Mouse (Mus musculus): ENCODE data around the gene Ces2e.
"Not testable (repeated sequence)": the region's sequence is repeated elsewhere in the genome, so short reads cannot be mapped to it uniquely, and the experiment has no call there.

Ces2e gene

DNA sequence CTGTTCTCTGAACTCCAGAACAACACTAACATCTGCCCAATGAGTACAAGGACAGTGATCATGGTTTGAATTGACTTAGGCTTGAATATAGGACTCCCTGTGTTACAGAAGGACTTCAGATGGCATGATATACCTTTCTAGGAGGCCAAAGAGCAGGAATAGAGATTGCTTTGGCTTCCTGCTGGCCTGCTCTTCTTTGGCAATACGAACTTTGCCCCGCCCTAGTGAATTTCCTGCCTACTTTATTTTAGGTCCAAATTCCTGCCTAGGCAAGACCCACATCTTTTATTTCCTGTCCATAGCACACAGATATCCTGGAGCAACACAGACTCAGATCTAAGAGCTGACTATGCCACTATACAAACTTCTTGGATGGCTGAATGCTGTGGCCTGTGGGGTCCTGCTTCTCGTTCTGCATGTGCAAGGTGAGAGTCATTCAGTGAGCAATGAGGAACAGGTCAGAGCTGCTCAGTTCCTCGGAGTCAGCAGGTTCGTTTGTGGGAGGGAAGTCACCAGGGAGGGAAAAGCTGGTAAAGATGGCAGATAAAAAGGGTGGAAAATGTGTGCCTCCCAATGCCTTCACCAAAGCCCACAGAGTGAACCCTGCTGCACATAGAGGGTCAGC lies at the start of gene Ces2e:
Ces2e (plus strand) TSS at position 289 of the 625 bp plus-strand sequence.
- H3K27me3 ChIP-seq (ENCODE audit: control insufficient read depth, insufficient read depth, low read length, poor library complexity, severe bottlenecking), result no peaks in the 10 kb centered on the region
- H3K36me3 ChIP-seq (ENCODE audit: control insufficient read depth, insufficient read depth, low read length, poor library complexity, severe bottlenecking), result no peaks in the 10 kb centered on the region

GRCm38 (mm10) chr8:104886223-104886926 lies 39.7 kb upstream of the Ces2e start:
- not testable (repeated sequence) for H3K27me3 ChIP-seq (ENCODE audit: control insufficient read depth, insufficient read depth, low read length, poor library complexity, severe bottlenecking); DNase-seq (ENCODE audit: low read depth, low spot score); H3K36me3 ChIP-seq (ENCODE audit: control insufficient read depth, insufficient read depth, low read length, poor library complexity, severe bottlenecking)

More for the DNA sequence above, at the start of gene Ces2e:
- DNase-seq (ENCODE audit: low read depth, low spot score), result no peak

DNA sequence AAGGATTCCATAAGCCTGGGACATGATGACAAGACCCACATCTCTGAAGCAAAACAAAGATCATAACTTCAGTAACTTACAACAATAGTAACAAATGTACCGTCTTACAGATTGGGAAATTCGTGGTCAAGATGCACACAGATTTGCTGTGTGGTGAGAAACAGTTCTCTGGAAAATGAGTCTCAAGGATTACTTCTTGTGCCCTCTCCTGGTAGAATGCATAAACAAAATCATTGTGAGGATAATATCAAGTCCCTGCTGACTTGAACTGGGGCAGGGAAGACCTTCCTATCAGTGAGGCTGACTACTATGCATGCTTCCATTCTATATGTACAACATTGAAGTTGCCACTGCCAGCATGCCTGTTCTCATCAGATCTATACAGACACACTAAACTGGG lies 24.3 kb upstream of the Ces2e start:
- H3K27me3 ChIP-seq (ENCODE audit: control insufficient read depth, insufficient read depth, low read length, poor library complexity, severe bottlenecking), result no peaks in the 10 kb centered on the region
- no peak for DNase-seq (ENCODE audit: low read depth, low spot score)
- no peaks in the 10 kb centered on the region for H3K36me3 ChIP-seq (ENCODE audit: control insufficient read depth, insufficient read depth, low read length, poor library complexity, severe bottlenecking)

- Histone ChIP-seq H3K27me3 (ENCODE audit: control insufficient read depth, insufficient read depth, low read length, poor library complexity, severe bottlenecking) (no peaks in the 10 kb centered on the region), H3K36me3 (ENCODE audit: control insufficient read depth, insufficient read depth, low read length, poor library complexity, severe bottlenecking) (no peaks in the 10 kb centered on the region)
- DNase-seq (ENCODE audit: low read depth, low spot score), result no peak
Observed at GRCm38 (mm10) chr8:104907111-104907510, 18.9 kb upstream of the Ces2e start.

DNA sequence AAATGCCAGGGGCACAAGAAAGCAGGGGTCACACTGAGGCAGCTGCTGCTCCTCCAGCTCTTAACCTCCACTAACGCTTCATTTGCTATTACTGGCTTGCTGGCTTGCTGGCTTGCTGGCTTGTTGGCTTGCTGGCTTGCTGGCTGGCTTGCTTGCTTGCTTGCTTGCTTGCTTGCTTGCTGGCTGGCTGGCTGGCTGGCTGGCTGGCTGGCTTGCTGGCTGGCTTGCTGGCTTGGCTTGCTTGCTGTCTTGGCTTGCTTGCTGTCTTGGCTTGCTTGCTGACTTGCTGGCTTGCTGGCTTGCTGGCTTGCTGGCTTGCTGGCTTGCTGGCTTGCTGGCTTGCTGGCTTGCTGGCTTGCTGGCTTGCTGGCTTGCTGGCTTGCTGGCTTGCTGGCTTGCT lies 17.0 kb upstream of the Ces2e start:
- DNase-seq (ENCODE audit: low read depth, low spot score); H3K27me3 ChIP-seq (ENCODE audit: control insufficient read depth, insufficient read depth, low read length, poor library complexity, severe bottlenecking); H3K36me3 ChIP-seq (ENCODE audit: control insufficient read depth, insufficient read depth, low read length, poor library complexity, severe bottlenecking): not testable (repeated sequence)

DNA sequence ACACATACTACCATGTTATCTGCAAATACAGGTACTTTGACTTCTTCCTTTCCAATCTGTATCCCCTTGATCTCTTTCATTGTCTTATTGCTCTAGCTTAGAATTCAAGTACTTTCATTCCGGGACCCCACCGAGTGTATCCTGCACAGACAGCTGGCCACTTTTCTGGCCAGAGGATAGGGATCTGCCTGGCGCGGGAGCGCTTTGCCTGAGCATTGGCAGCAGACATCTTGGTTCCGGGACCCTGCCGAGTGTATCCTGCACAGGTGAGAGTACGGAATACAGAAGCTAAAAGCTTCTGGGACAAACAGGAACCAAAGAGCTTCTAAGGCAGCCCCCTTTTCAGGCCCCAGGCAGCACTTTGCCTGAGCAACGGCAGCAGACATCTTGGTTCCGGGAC lies 16.4 kb upstream of the Ces2e start:
- DNase-seq (ENCODE audit: low read depth, low spot score); H3K36me3 ChIP-seq (ENCODE audit: control insufficient read depth, insufficient read depth, low read length, poor library complexity, severe bottlenecking); H3K27me3 ChIP-seq (ENCODE audit: control insufficient read depth, insufficient read depth, low read length, poor library complexity, severe bottlenecking): not testable (repeated sequence)

DNA sequence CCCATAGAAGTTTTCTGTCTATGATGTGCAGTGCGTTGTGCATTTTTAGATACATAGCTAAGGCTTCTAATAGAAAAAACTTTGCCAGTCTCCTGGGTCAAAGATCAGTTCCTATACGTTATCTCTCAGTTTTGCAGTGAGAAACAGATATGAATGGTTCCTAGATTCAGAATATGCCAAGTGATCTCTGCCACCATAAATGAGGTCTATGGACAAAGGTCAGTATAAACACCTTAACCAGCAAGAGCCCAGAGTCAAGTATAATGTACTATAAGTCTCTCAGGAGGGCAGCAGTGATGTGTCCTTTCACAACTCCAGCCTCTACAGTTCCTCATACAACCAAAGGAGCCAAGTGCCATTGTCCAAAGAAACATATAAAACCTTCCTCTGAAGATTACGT lies 1.2 kb downstream of the Ces2e start:
- no peak for DNase-seq (ENCODE audit: low read depth, low spot score)
- Histone ChIP-seq H3K36me3 (ENCODE audit: control insufficient read depth, insufficient read depth, low read length, poor library complexity, severe bottlenecking) (no peaks in the 10 kb centered on the region), H3K27me3 (ENCODE audit: control insufficient read depth, insufficient read depth, low read length, poor library complexity, severe bottlenecking) (no peaks in the 10 kb centered on the region)

GRCm38 (mm10) chr8:104944665-104945064 lies 18.6 kb downstream of the Ces2e start:
- Histone ChIP-seq H3K27me3 (ENCODE audit: control insufficient read depth, insufficient read depth, low read length, poor library complexity, severe bottlenecking) (no peaks in the 10 kb centered on the region), H3K36me3 (ENCODE audit: control insufficient read depth, insufficient read depth, low read length, poor library complexity, severe bottlenecking) (no peaks in the 10 kb centered on the region)
- DNase-seq (ENCODE audit: low read depth, low spot score), result no peak

DNA sequence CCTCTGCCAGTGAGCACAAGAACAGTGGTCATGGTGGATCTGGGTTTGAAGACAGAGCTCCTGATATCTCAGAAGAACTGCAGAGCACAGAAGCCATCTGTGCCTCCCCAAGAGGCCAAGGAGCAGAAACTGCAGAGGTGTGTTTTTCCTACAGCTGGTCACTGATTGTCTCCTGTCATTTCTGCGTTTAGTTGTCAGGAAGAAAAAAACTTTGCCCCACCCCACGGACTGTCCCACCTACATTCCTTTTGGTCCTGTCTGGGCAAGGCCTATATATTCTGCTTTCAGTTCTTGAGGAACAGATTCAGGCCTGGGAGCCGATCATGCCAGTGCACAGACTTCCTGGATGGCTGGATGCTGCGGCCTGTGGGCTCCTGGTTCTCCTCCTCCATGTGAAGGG lies 21.0 kb downstream of the Ces2e start, which contains the start of gene Ces2f:
Ces2f (plus strand) TSS at position 301 of the 400 bp plus-strand sequence.
- Histone ChIP-seq H3K36me3 (ENCODE audit: control insufficient read depth, insufficient read depth, low read length, poor library complexity, severe bottlenecking) (no peaks in the 10 kb centered on the region), H3K27me3 (ENCODE audit: control insufficient read depth, insufficient read depth, low read length, poor library complexity, severe bottlenecking) (no peaks in the 10 kb centered on the region)
- DNase-seq (ENCODE audit: low read depth, low spot score), result no peak

- H3K27me3 ChIP-seq (ENCODE audit: control insufficient read depth, insufficient read depth, low read length, poor library complexity, severe bottlenecking), result no peaks in the 10 kb centered on the region
- no peak for DNase-seq (ENCODE audit: low read depth, low spot score)
Observed at GRCm38 (mm10) chr8:104949031-104949430, 23.0 kb downstream of the Ces2e start.

GRCm38 (mm10) chr8:104961537-104961961 lies 35.5 kb downstream of the Ces2e start, which contains the start of gene Ces2g:
Gene Ces2g (plus strand): TSS chr8:104961718.
- no peak for DNase-seq (ENCODE audit: low read depth, low spot score)

More at GRCm38 (mm10) chr8:104949031-104949430, 23.0 kb downstream of the Ces2e start:
- no peaks in the 10 kb centered on the region for H3K36me3 ChIP-seq (ENCODE audit: control insufficient read depth, insufficient read depth, low read length, poor library complexity, severe bottlenecking)

GRCm38 (mm10) chr8:104962229-104962901 lies 36.3 kb downstream of the Ces2e start:
- no peak for DNase-seq (ENCODE audit: low read depth, low spot score)
- H3K27me3 ChIP-seq (ENCODE audit: control insufficient read depth, insufficient read depth, low read length, poor library complexity, severe bottlenecking), result no peaks in the 10 kb centered on the region
- no peaks in the 10 kb centered on the region for H3K36me3 ChIP-seq (ENCODE audit: control insufficient read depth, insufficient read depth, low read length, poor library complexity, severe bottlenecking)

More at GRCm38 (mm10) chr8:104961537-104961961, 35.5 kb downstream of the Ces2e start, which contains the start of gene Ces2g:
- Histone ChIP-seq H3K36me3 (ENCODE audit: control insufficient read depth, insufficient read depth, low read length, poor library complexity, severe bottlenecking) (no peaks in the 10 kb centered on the region), H3K27me3 (ENCODE audit: control insufficient read depth, insufficient read depth, low read length, poor library complexity, severe bottlenecking) (no peaks in the 10 kb centered on the region)

GRCm38 (mm10) chr8:104963375-104963894 lies 37.4 kb downstream of the Ces2e start:
- Histone ChIP-seq H3K27me3 (ENCODE audit: control insufficient read depth, insufficient read depth, low read length, poor library complexity, severe bottlenecking) (no peaks in the 10 kb centered on the region), H3K36me3 (ENCODE audit: control insufficient read depth, insufficient read depth, low read length, poor library complexity, severe bottlenecking) (no peaks in the 10 kb centered on the region)
- no peak for DNase-seq (ENCODE audit: low read depth, low spot score)

DNA sequence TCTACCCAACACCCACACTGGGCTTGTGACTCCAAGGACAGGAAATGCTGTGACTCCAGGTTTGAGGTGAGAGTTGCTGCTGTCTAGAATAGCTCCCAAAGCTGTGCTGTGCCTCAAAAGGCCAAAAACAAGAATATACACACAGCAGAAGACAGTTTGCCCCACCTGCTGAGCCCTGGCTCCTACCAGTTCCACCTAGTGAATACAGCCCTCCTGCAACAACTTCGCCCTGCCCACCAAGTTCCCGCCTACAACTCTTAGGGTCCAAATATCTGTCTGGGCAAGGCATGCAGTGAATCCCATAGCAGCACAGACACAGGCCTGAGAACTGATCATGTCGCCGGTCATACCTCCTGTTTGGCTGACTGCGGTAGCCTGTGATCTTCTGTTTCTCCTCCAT lies 58.1 kb downstream of the Ces2e start:
- Histone ChIP-seq H3K36me3 (ENCODE audit: control insufficient read depth, insufficient read depth, low read length, poor library complexity, severe bottlenecking) (no peaks in the 10 kb centered on the region), H3K27me3 (ENCODE audit: control insufficient read depth, insufficient read depth, low read length, poor library complexity, severe bottlenecking) (no peaks in the 10 kb centered on the region)
- DNase-seq (ENCODE audit: low read depth, low spot score), result no peak

All from splenic B cell, adult 2 months (primary cell).